Mouse (Mus musculus) cerebellum, postnatal 25 days (tissue): ENCODE measurements around the gene Tle2.

ENCODE experiments used
- DNase-seq, 2 experiments: peaks; one replicate each; pipeline ENCODE4 v3.0.0; 2021; ENCODE audit warnings: mixed read lengths in 2 of 2

Tle2 gene

DNA sequence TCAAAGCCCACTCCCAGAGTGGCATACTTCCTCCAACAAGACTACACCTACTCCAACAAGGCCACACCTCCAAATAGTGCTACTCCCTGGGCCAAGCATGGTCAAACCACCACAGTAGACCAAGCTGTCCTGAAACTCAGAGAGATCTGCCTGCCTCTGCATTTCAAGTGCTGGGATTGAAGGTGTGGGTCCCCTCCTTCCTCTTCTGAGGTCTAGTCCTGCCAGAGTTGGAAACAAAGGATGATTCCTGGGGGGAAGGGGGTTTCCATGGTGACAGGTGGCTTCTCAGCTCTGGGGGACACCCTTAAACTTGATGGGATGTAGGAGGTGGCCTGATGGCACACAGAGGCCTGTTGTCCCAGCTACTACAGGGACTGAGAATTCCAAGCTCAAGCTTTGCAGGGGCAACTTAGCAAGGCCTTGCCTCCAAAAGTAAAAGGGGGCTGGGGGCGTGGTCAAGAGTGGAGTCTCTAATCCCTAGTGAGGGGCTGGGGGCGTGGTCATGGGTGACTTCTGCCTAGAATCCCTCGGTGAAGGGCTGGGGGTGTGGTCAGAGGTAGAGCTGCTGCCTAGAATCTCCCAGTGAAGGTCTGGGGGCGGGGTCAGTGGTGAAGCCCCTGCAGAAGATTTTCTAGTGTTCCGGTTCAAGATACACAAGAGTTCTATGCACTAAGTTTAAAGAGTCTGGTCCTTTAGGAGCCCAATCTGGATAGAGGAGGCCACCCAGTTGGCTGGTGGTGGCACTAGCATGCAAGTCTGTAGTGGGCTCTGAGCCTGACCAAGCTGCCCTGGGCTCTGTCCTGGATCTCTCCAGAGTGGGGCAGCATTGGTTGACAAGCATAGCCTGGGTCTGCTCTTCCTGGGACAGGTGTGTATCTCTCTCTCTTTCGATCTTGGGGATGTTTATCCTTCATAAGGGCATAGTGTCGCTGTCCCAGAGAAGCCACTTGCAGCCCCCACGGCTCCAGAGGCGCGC lies at the start of gene Tle2:
Gene Tle2 (plus strand): TSS at position 481 of the 976 bp plus-strand sequence.
- peak in 1 of 2 experiments; percentile 68 for DNase-seq

DNA sequence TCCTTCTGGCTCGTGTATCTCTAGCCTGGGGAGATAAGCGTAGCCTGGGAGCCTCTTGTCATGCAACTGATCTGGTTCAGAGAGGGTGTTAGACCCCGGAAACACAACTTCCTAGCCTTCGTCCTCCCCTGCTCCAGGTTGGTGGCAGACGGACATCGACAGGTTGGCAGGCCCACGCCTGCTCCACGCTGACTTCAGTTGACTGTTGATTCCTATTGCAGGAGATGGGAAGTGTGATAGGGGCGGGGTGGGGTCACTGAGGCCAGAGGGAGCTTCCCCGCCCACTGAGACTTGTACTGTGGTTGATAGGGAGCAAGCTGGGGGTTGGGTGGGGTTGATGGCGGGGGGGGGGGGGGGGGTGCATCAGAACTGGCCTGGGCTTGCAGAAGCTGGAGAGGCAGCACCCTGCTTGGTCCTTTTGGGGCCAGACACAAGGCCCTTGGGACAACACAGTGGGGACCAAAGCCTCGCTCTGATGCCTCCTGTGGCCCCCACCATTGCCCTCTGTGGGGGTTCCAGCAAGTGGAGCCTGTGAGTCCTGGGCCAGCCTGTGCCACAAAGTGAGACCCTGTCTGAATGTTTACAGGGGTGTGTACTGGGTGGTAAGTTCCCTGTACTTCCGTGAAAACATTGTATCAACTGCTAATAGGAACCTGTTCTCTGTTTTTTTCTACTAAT lies 49.2 kb upstream of the Tle2 start:
- no peak for DNase-seq

DNA sequence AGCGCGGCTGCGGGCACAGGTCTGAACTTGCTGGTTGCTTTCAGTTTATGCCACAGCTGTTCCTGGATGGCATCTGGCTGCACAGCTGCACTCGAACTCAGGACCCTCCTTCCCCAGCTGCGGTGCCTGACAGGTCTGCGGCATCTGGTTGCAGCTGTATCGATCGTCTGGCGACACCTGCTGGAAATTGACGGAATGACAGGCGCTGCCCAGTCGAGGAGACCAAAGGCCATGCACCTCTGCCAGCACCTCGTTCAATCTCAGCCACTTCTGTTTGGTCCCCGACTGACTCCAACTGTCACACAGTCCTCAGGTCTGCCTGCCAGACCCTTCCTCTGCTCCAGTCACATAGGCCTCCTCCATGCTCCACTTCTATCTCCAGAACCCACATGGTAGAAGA lies 47.6 kb upstream of the Tle2 start:
- peak; percentile 72 to 82 for DNase-seq

DNA sequence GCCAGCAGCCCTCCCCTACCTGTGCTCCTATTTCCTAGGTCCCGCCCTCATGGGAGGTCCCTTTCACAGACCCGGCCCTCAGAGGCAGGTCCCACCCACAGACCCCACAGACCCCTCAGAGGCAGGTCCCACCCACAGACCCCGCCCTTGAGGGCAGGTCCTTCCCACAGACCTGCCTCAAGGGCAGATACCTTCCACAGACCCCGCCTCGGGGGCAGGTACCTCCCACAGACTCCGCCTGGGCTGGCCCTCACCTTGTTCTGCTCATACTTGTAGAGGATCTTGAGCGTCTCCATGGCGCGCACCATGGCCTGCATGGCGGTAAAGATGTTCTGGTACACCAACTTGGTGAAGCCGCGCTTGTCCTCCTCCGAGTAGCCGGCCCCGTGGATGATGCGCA lies 39.5 kb upstream of the Tle2 start:
- DNase-seq: no peak

DNA sequence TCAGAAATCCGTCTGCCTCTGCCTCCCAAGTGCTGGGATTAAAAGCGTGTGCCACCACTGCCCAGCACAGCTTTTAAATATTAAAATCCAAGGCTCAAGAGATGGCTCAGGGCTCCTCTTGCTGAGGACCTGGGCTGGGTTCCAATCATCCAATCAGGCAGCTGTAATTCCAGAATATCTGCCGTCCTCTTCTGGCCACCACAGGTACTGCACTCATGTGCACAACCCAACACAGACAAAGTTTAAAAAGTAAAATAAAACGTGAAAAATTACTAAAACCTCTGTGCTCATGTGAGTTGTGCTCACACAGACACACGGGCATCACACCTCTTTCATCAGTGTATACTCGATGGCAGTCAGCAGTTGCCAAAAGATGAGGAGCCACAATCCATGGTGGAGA lies 37.6 kb upstream of the Tle2 start:
- DNase-seq: peak in 1 of 2 experiments; percentile 64

DNA sequence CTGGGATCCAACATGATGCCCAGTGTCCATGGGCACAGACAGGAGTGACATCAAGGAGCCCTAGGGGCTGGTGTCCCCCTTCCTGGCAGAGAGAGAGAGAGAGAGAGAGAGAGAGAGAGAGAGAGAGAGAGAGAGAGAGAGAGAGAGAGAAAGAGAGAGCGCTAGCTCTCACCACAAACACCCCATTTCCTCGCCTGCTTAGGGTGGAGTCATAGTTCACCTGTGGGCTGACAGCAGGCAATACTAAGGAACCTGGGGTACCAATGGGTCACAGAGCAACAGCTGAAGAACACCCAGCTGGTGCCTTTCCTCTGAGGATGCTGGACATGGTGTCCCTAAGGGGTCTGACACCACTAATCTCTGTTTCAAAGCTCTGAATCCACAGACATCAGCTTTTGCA lies 36.9 kb upstream of the Tle2 start:
- no peak for DNase-seq

DNA sequence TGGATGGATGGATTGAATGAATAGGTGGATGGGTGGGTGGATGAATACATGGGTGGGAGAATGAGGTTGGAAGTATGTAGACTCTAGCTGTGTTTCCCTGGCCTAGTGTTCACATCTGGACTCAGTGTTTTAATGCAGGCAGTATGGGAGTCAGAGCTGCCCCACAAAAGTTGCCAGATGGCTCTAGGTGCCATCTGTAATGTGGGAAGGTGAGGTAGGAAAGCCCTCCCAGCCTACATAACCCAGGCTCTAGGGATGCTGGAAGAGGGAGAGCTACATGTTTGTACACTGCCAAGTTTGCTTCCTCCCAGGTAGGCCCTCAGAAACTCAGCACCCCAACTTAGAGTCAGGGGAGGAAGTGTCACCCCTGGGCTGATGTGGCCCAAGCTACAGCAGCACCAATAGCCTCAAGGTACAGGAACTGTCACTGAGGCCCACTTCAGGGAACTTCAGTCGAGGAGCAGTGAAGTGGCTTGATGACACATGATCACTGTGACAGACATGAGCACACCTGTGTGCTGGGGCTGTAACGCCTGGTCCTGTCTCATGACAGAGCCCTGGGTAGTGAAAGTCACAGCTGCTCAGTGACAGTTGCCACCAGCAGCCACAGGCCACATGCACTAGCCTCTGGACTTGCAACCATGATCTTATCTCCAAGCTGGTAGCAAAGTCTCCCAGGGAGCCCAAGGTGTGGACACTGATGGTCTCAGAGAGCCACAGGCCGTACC lies 35.9 kb upstream of the Tle2 start:
- no peak for DNase-seq

DNA sequence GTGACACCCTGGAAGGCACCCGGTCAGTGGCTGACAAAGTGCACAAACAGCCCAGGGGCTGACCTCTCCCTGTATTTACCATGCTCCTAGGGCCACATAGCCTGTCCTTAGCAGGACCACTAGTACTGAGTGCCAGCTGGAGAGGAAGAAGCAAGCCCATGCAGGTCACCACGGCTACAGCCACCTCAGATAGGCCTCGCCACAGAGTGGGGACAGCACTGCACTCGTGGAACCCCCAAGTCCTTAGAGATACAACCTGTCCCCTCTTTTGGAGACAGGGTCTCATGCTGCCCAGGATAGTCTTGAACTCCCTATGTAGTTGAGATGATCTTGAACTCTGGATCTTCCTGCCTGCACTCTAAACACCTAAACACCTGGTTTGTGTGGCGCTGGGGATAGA lies 33.0 kb upstream of the Tle2 start:
- no peak for DNase-seq

DNA sequence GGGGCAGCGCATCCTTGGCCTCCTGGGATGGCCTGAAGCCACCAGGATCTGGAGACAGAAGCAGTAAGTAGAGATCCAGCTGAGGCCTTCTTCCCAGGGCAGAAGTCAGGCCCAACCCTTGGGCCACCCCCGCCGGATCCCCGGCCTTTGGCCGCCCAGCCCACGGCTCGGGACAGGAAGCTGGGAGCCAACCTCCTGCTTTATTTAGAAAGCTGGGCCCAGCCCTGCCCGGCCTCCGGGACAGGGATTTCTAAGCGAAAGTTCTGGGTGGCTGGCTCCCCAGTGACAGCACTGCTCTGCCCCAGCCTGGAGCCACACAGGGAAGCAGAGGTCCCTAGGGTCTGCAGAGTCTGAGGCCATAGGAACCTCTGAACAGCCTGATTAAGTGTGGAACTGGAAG lies 32.6 kb upstream of the Tle2 start:
- no peak for DNase-seq

DNA sequence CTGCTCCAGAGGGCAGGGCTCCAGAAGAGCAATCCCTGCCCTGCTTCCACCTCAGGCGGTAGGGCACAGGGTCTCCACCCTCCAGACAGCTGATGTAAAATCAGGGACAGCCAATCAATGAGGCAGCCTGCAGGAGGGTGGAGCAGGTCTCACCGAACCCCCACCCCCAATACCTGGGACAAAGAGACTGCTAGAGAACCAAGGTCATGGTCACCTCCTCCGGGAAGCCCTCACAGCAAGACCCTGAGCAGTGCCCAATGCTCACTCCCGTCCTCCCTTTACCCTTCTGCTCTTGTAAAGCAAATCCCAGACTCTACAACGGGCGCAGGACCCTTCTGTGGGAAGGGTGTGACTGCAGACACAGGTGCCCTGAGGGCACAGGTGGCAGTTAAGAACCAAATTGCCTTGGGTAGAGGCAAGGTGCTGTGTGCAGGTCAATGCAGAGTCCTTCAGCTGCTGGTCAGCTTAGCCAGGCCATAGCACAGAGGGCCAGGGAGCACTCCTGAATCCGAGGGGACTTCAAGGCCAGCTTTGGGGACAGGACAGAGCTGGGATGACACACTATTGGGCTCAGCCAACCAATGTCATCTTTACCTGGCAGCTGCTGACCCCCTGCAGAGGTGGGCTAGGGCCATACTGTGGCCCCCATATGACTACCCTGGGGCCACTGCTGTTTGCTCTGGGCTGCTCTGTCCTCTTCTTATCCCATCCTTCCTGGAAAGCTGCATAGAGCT lies 31.5 kb upstream of the Tle2 start:
- DNase-seq: no peak

DNA sequence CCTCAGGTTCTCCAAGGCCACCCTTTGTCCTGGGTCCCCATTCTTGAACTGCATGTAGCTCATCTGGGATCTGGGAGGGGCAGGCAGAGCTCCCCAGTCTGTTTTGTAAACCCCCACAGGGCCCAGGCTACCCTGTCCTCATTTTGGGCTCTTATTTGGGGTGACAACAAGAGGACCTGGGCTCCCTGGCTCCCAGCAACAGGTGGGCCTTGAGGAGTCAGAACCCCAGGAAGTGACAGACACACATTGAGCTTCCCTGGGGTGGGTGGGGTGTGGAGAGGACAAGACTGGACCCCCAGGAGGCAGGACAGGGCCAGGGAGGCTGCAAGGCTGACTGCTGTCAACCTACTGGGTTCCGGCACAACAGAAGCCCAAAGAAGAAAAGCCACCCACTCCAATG lies 30.7 kb upstream of the Tle2 start:
- peak in 1 of 2 experiments; percentile 42 for DNase-seq

DNA sequence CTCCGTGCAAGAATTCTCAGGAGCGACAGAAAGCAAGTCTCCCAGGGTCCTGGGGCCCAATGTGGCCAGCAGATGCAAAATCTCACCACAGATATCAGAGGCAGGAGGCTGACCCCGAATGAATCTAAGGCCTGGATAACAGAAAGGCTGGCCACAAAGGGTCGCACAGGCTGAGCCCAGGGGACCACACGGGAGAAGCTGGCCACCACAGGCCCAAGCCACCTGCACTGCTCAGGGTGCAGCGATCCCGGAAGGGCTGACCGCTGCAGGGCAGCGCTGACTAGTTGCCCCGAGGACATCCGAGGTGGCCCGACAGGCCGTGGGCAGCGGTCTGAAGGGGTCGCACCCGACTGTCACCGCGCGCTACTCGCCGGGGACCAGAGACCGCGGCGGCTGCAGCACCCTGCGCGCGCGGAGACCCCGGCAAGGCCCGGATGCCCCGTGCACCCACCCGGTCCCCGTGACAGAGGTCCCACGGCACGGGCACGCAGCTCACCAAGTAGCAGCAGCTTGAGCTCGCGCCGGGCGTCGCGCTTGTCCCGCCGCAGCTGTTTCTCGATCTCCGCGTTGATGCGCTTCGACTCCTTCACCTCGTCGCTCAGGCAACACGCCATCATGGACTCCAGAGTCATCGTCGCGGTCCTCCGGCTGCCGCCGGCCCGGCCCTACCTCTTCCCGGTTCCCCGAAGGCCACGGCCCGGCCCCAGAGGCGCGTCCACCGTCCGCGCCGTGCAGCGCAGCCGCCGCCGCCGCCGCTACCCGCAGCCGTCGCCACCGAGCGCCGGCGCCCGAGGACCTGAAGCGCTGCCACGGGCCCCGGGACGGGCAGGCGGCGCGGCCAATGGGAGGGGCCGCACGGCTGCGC lies 29.8 kb upstream of the Tle2 start:
- DNase-seq: peak in 1 of 2 experiments; percentile 38

DNA sequence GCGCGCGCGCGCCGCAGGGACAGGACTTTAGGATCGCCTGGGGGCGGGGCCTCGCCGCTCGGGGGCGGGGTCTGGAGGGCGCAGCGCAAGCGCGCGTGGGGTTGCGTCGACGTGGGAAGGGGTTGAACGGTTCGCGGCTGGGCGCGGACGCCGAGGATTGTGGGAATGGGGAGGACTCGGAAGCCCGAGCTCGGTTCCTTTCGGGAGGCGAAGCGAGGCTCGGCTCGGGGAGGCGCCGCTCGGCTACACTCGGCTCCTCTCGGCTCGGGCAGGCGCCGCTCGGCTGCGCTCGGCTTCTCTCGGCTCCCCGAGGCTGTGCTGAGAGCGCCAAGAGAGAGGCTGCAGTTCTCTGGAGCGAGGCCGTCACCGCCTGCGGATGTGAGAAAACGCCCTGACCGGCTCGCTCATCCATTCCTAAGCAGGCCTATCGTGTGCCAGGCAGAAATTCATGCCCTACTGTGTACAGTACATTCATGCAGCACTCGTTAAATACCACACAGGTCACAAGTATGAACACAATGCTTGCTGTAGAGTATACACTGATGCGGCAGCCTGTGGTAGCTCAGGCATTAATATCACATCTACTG lies 29.1 kb upstream of the Tle2 start, which contains the start of gene Gna11:
Gene Gna11 (minus strand): TSS at position 30 of the 587 bp plus-strand sequence.
- DNase-seq: peak; percentile 100

DNA sequence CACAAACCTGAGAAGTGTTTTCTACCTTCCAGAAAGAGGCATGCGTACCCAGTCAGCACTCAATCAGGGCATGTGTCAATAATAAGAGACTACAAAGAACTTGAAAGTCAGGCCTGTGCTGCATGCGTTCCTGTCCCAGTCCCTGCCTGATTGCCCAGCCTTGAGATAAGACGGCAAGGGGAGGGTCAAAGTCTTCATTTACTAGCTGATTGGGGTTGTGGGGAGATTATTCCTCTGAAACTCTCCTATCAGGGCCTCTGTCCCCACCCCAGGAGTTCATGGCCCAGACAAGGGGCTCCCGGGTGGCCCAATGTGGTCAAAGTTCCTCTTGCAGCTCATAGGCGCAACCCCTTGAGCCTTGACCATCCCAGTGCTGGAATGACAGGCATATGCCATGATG lies 28.0 kb upstream of the Tle2 start:
- DNase-seq: no peak

DNA sequence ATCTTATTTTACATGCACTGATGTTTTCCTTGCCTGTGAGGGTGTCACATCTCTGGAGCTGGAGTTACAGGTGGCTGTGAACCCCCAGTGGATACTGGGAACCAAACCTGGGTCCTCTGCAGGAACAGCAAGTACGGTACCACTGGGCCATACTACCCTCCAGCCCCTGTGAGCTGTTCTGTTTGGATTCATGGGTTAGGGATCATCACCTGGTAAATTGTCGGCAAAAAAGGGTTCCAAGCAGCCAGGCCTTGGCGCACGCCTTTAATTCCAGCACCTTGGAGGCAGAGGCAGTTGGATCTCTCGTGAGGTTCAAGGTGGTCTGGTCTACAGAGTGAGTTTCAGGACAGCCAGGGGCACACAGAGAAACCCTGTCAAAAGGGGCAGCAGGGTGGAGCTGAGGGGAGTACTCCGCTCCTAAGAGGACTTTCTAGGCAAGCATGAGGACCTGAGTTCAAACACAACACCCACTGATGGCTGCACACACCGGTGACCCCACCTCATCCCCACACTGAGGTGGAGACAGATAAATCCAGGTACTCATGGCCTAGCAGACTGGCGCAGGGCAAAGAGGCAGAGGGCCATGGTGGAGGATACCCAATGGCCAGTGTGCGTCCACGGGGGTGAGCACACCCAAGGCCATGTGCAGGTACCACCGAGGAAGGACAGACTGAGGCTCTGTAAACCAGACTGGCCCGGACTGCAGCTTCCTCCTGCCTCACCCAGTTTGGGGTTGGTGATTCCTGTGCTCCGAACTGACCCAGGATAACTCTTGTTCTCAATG lies 27.4 kb upstream of the Tle2 start:
- DNase-seq: no peak

DNA sequence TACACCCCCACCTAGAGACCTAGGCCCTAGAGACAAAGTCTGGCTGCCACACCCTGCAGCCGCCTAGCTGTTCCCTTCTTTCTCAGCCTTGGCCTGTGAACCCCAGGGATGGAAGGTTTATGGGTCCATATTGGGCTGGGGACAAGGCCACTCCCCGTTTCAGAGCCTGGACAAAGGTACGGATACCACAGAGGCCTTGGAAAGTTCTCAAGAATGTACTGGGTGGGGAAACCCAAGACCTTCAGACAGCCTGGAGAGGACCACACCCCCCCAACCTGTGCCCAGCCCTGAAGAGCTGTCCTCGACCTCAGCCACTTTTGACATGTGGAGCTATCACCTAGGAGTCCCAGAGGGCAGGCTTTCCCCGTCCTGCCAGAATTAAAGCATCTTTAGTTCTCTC lies 25.4 kb upstream of the Tle2 start:
- no peak for DNase-seq

DNA sequence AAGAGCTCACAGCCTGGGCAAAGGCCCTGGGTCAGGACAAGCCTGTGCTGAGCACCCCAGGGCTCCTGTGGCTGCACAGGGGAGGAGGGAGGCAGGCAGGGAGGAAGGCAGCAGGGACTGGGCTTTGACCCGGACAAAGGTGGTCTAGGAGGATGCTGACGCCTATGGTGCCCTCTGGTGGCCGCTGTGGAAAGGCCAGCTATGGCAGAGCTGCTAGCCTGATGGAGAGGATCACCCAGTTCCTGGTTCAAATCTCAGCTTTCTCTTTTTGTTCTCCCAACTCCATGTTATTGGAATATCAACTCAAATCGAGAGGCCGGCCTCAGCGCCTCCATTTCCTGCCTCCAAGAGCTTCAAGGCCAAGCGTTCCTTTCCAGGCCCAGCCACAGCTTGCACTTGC lies 24.1 kb upstream of the Tle2 start:
- DNase-seq: peak; percentile 71 to 81

DNA sequence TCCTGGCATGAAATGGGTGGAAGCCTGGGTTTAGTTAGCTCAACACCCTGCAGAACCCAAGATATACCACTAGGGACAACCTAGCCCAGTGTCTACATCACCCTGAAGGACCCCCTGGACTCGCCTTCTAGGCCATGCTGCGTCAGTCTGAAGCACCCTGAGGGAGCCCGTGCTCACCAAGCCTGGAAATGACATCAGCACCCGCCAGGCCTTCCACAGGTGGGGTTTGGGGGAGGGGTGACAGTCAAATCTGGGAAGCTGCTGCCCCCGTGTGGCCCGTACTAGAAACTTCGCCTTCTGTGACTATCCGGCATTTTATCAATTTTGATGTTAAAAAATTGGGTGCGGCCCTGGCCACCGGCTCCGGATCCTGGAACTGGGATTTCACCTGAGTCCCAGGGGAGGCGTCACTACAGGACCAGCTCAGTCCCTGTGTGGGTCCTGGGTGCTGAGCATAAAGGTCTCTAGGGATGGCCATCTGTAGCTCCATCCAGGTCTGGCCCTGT lies 22.7 kb upstream of the Tle2 start:
- peak; percentile 84 to 91 for DNase-seq

DNA sequence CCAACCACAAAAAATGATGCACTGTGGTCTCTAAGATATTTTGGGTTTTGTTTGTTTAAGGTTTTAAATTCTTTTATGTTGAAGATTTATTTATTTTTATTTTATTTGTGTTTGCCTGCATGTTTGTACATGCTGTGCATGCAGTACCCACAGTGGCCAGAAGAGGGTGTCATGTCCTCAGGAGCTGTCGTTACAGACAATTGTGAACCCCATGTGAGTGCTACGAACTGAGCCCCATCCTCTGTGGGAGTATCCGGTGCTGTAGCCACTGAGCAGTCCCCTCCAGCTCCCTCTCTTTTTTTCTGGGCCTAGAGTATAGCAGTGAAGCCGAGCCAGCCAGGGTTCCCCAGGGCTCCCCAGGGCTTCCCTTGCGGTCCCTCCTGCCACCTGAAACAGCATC lies 21.1 kb upstream of the Tle2 start:
- peak in 1 of 2 experiments; percentile 67 for DNase-seq
